Mouse (Mus musculus): Measurements from ENCODE around the gene Gcfc2. TPM values are rescaled to one million over a fixed set of nuclear protein-coding genes. Genes with fewer than 3 reads are reported as not detected.

The Gcfc2 gene
- 8.3 and 9.8 TPM in 2 replicates for total RNA-seq (2012; rRNA removed)
- polyA plus RNA-seq (2012; ENCODE audit: insufficient read depth in 1 of 2, insufficient read length in 2 of 2, low read depth in 1 of 2, low replicate concordance in 2 of 2, missing spikeins in 1 of 2), result 10 to 100 TPM in 1 of 2 experiments, not detected in 1; 15.1 TPM

DNA sequence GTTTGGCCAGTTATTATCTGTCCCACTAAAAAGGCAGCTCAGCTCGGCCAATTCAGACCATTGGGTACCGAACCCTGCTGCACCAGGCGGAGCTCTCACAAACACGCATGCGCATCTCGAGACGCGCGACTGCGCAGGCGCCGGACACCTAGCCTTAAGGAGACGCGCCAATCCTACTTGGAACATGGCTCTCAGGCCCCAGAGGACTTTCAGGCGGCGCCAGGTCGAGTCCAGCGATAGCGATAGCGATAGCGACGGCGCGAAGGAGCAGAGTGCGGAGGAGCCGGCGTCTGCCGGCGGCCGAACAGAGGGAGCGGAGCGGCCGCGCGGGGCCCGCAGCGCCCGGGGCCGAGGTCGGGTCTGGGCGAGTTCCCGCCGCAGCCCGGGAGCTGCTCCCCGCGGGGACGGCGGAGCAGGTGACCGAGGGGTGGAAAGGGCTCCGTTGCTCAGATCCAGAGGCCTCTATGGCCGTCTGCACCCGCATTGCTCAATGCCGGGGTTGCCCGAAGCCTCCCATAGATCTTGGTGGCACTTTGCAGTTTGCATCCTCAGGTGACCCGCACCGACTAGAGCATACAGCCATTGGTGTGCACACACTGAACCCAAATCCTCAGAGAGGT lies at the start of gene Gcfc2:
TSS of gene Gcfc2 (plus strand) at position 147 of the 620 bp plus-strand sequence.
- H3K9ac ChIP-seq (ENCODE audit: control insufficient read depth, low read depth, low read length, poor library complexity, severe bottlenecking), result peak within 1 kb of the TSS; percentile 93
- DNase-seq (ENCODE audit: low read depth, low spot score), result peak; percentile 94
- no peaks in the 10 kb centered on the region for H3K9me3 ChIP-seq (replicated peaks; ENCODE audit: insufficient read depth, low read length)
- H3K27me3 ChIP-seq (ENCODE audit: control insufficient read depth in 1 of 2, insufficient read depth in 2 of 2, low read length in 2 of 2), result no peaks in the 10 kb centered on the region; a peak in 1 of 4 replicates
- H3K4me3 ChIP-seq (ENCODE audit: control insufficient read depth in 1 of 2, insufficient read depth in 1 of 2, low read depth in 2 of 2, low read length in 2 of 2), result peak within 1 kb of the TSS; percentile 58 to 89
- peaks cover 4 to 8% of the 10 kb centered on the region in 2 experiments; a peak in 3 of 4 replicates for H3K36me3 ChIP-seq (ENCODE audit: control insufficient read depth in 1 of 2, insufficient read depth in 2 of 2, low read length in 2 of 2)
- peaks cover 10% of the 10 kb centered on the region for H3K79me2 ChIP-seq (ENCODE audit: control insufficient read depth, insufficient read depth, low read length, poor library complexity)
- peak within 1 kb of the TSS; percentile 34; the same call in 1 of the 2 replicates for H3K27ac ChIP-seq (ENCODE audit: control insufficient read depth, low read depth, low read length)
- peaks cover 0 to 4% of the 10 kb centered on the region in 2 experiments; a peak in 2 of 4 replicates for H3K4me1 ChIP-seq (ENCODE audit: control insufficient read depth in 1 of 2, insufficient read depth in 2 of 2, low read length in 2 of 2)
- TF ChIP-seq POLR2A (IDR thresholded peaks at IDR 0.05; ENCODE audit: control insufficient read depth in 1 of 2, insufficient read depth in 1 of 2, low read depth in 1 of 2, low read length in 2 of 2, poor library complexity in 1 of 2) (peak; percentile 61 to 93; a peak in 3 of 4 replicates), CTCF (IDR thresholded peaks at IDR 0.05 in 2 of 3, conservative IDR thresholded peaks at IDR 0.05 in 1 of 3; ENCODE audit: control insufficient read depth in 1 of 3, insufficient read depth in 1 of 3, low read depth in 2 of 3, low read length in 3 of 3, poor library complexity in 1 of 3, severe bottlenecking in 1 of 3) (no peak), MAX (IDR thresholded peaks at IDR 0.05; ENCODE audit: low read length) (peak; percentile 12; the same call in 1 of the 2 replicates), MYB (IDR thresholded peaks at IDR 0.05; ENCODE audit: low read depth, low read length) (no peak), GABPA (IDR thresholded peaks at IDR 0.05; ENCODE audit: low read depth, low read length) (no peak), RCOR1 (IDR thresholded peaks at IDR 0.05; ENCODE audit: low read depth, low read length) (no peak), TBP (IDR thresholded peaks at IDR 0.05; ENCODE audit: low read depth, low read length) (peak; percentile 69), ZKSCAN1 (IDR thresholded peaks at IDR 0.05; ENCODE audit: low read depth, low read length) (no peak), MAFK (IDR thresholded peaks at IDR 0.05; ENCODE audit: borderline replicate concordance, low read depth, low read length) (no peak), EP300 (IDR thresholded peaks at IDR 0.05; ENCODE audit: low read depth in 1 of 2, low read length in 2 of 2) (no peak), ELF1 (IDR thresholded peaks at IDR 0.05; ENCODE audit: low read depth, low read length) (no peak), ZMIZ1 (IDR thresholded peaks at IDR 0.05; ENCODE audit: low read depth, low read length) (no peak), MEF2A (IDR thresholded peaks at IDR 0.05; ENCODE audit: extremely low read depth, insufficient replicate concordance, low read depth, low read length, poor library complexity, severe bottlenecking) (no peak), NELFE (IDR thresholded peaks at IDR 0.05; ENCODE audit: low read depth, low read length) (peak; percentile 82), E2F4 (IDR thresholded peaks at IDR 0.05; ENCODE audit: borderline replicate concordance, low read depth, low read length) (no peak; the same call in 1 of the 2 replicates), ZNF384 (IDR thresholded peaks at IDR 0.05; ENCODE audit: low read depth, low read length) (no peak), SMC3 (IDR thresholded peaks at IDR 0.05; ENCODE audit: low read depth, low read length) (no peak), CHD2 (IDR thresholded peaks at IDR 0.05; ENCODE audit: low read length) (no peak), USF2 (IDR thresholded peaks at IDR 0.05; ENCODE audit: borderline replicate concordance in 1 of 2, insufficient read depth in 1 of 2, low read depth in 1 of 2, low read length in 2 of 2) (no peak), POLR2AphosphoS5 (IDR thresholded peaks at IDR 0.05; ENCODE audit: borderline replicate concordance, low read depth, low read length) (no peak), GATA1 (IDR thresholded peaks at IDR 0.05; ENCODE audit: low read depth, low read length) (no peak), TAL1 (IDR thresholded peaks at IDR 0.05; ENCODE audit: low read length) (no peak), USF1 (IDR thresholded peaks at IDR 0.05; ENCODE audit: low read depth, low read length) (no peak), HCFC1 (IDR thresholded peaks at IDR 0.05; ENCODE audit: low read depth, low read length) (peak; percentile 53; the same call in 1 of the 2 replicates), MAZ (IDR thresholded peaks at IDR 0.05; ENCODE audit: low read depth, low read length) (no peak), ETS1 (IDR thresholded peaks at IDR 0.05; ENCODE audit: low read depth, low read length) (no peak), TCF12 (IDR thresholded peaks at IDR 0.05; ENCODE audit: low read depth, low read length) (no peak; the same call in 1 of the 2 replicates), BHLHE40 (IDR thresholded peaks at IDR 0.05; ENCODE audit: borderline replicate concordance, low read depth, low read length) (no peak), KAT2A (conservative IDR thresholded peaks at IDR 0.05; ENCODE audit: low read depth, low read length) (no peak), SIN3A (IDR thresholded peaks at IDR 0.05; ENCODE audit: low read length) (no peak; the same call in 1 of the 2 replicates), NRF1 (IDR thresholded peaks at IDR 0.05; ENCODE audit: insufficient read depth, low read depth, low read length, poor library complexity, severe bottlenecking) (peak; percentile 97), UBTF (IDR thresholded peaks at IDR 0.05; ENCODE audit: borderline replicate concordance, insufficient read depth, low read depth, low read length) (no peak), ZC3H11A (IDR thresholded peaks at IDR 0.05; ENCODE audit: low read depth, low read length) (no peak), MXI1 (IDR thresholded peaks at IDR 0.05; ENCODE audit: low read depth, low read length) (no peak), CHD1 (IDR thresholded peaks at IDR 0.05; ENCODE audit: low read depth, low read length) (0 out of 2 replicates have a peak, but pooled peaks have one; percentile 19)

Measured in MEL (cell line).